Mouse (Mus musculus): ENCODE measurements around the gene Ezr. TPM values are rescaled to one million over a fixed set of nuclear protein-coding genes. Genes with fewer than 3 reads are reported as not detected.

Gene Ezr
- polyA plus RNA-seq, 1 experiment from 2014 or later: 281 TPM

GRCm38 (mm10) chr17:6811931-6812850 lies 29.6 kb upstream of the Ezr start:
- ATAC-seq: no peak
- Histone ChIP-seq H3K27me3 (replicated peaks; ENCODE audit: control insufficient read depth, insufficient read depth, low read length) (no peaks in the 10 kb centered on the region), H3K4me3 (ENCODE audit: low read length) (no peak overlapping the region), H3K36me3 (ENCODE audit: control insufficient read depth, insufficient read depth, low read length) (no peaks in the 10 kb centered on the region), H3K4me1 (ENCODE audit: control insufficient read depth, insufficient read depth, low read length) (peaks cover 34% of the 10 kb centered on the region), H3K4me2 (ENCODE audit: low read depth, low read length) (no peak overlapping the region), H3K27ac (ENCODE audit: low read length) (peak overlapping the region; percentile 46), H3K9ac (ENCODE audit: low read depth, low read length) (no peak overlapping the region), H3K9me3 (ENCODE audit: control insufficient read depth, low read length) (no peaks in the 10 kb centered on the region)
- 37% methylated on average over 7 of the region's 7 CpGs for WGBS

GRCm38 (mm10) chr17:6809331-6809730 lies 26.7 kb upstream of the Ezr start:
- no peak overlapping the region for H3K4me3 ChIP-seq (ENCODE audit: low read length)
- ATAC-seq: no peak
- H3K9ac ChIP-seq (ENCODE audit: low read depth, low read length): no peak overlapping the region
- H3K27ac ChIP-seq (ENCODE audit: low read length): peak overlapping the region; percentile 89
- H3K27me3 ChIP-seq (replicated peaks; ENCODE audit: control insufficient read depth, insufficient read depth, low read length): no peaks in the 10 kb centered on the region
- 67% methylated on average over 3 of the region's 3 CpGs for WGBS
- peaks cover 32% of the 10 kb centered on the region for H3K4me1 ChIP-seq (ENCODE audit: control insufficient read depth, insufficient read depth, low read length)
- no peaks in the 10 kb centered on the region for H3K36me3 ChIP-seq (ENCODE audit: control insufficient read depth, insufficient read depth, low read length)
- no peak overlapping the region for H3K4me2 ChIP-seq (ENCODE audit: low read depth, low read length)
- H3K9me3 ChIP-seq (ENCODE audit: control insufficient read depth, low read length): no peaks in the 10 kb centered on the region

- Histone ChIP-seq H3K4me3 (ENCODE audit: low read length) (no peak overlapping the region), H3K27ac (ENCODE audit: low read length) (peak overlapping the region; percentile 89)
These were observed 26.1 kb upstream of the Ezr start for GRCm38 (mm10) chr17:6808521-6809165.

GRCm38 (mm10) chr17:6807827-6808520 lies 25.4 kb upstream of the Ezr start:
- Histone ChIP-seq H3K27ac (ENCODE audit: low read length) (peak overlapping the region; percentile 89), H3K27me3 (replicated peaks; ENCODE audit: control insufficient read depth, insufficient read depth, low read length) (no peaks in the 10 kb centered on the region), H3K4me1 (ENCODE audit: control insufficient read depth, insufficient read depth, low read length) (peaks cover 29% of the 10 kb centered on the region), H3K9me3 (ENCODE audit: control insufficient read depth, low read length) (no peaks in the 10 kb centered on the region), H3K4me3 (ENCODE audit: low read length) (no peak overlapping the region), H3K9ac (ENCODE audit: low read depth, low read length) (no peak overlapping the region), H3K4me2 (ENCODE audit: low read depth, low read length) (peak overlapping the region; percentile 16; the same call in 1 of the 2 replicates), H3K36me3 (ENCODE audit: control insufficient read depth, insufficient read depth, low read length) (no peaks in the 10 kb centered on the region)
- WGBS: 62% methylated on average over 16 of the region's 16 CpGs
- peak; percentile 62 for ATAC-seq

More at GRCm38 (mm10) chr17:6808521-6809165, 26.1 kb upstream of the Ezr start:
- peaks cover 29% of the 10 kb centered on the region for H3K4me1 ChIP-seq (ENCODE audit: control insufficient read depth, insufficient read depth, low read length)
- H3K27me3 ChIP-seq (replicated peaks; ENCODE audit: control insufficient read depth, insufficient read depth, low read length): no peaks in the 10 kb centered on the region
- H3K36me3 ChIP-seq (ENCODE audit: control insufficient read depth, insufficient read depth, low read length): no peaks in the 10 kb centered on the region
- peak; percentile 47 for ATAC-seq
- H3K4me2 ChIP-seq (ENCODE audit: low read depth, low read length): no peak overlapping the region
- H3K9me3 ChIP-seq (ENCODE audit: control insufficient read depth, low read length): no peaks in the 10 kb centered on the region
- 67% methylated on average over 8 of the region's 8 CpGs for WGBS
- H3K9ac ChIP-seq (ENCODE audit: low read depth, low read length): peak overlapping the region; percentile 11; the same call in 1 of the 2 replicates

GRCm38 (mm10) chr17:6804853-6805543 lies 22.4 kb upstream of the Ezr start:
- peak; percentile 10; the same call in 1 of the 2 replicates for ATAC-seq
- H3K27ac ChIP-seq (ENCODE audit: low read length): 0 out of 2 replicates have a peak overlapping the region, but pooled peaks have one; percentile 0
- 20% methylated on average over 6 of the region's 6 CpGs for WGBS
- no peaks in the 10 kb centered on the region for H3K36me3 ChIP-seq (ENCODE audit: control insufficient read depth, insufficient read depth, low read length)
- peaks cover 14% of the 10 kb centered on the region for H3K4me1 ChIP-seq (ENCODE audit: control insufficient read depth, insufficient read depth, low read length)
- H3K4me3 ChIP-seq (ENCODE audit: low read length): no peak overlapping the region
- no peaks in the 10 kb centered on the region for H3K27me3 ChIP-seq (replicated peaks; ENCODE audit: control insufficient read depth, insufficient read depth, low read length)
- H3K4me2 ChIP-seq (ENCODE audit: low read depth, low read length): no peak overlapping the region
- H3K9me3 ChIP-seq (ENCODE audit: control insufficient read depth, low read length): peaks cover 6% of the 10 kb centered on the region; the same call in 1 of the 2 replicates
- no peak overlapping the region for H3K9ac ChIP-seq (ENCODE audit: low read depth, low read length)

GRCm38 (mm10) chr17:6804111-6804510 lies 21.5 kb upstream of the Ezr start:
- Histone ChIP-seq H3K9ac (ENCODE audit: low read depth, low read length) (no peak overlapping the region), H3K4me3 (ENCODE audit: low read length) (no peak overlapping the region), H3K27me3 (replicated peaks; ENCODE audit: control insufficient read depth, insufficient read depth, low read length) (no peaks in the 10 kb centered on the region), H3K4me1 (ENCODE audit: control insufficient read depth, insufficient read depth, low read length) (peaks cover 11% of the 10 kb centered on the region), H3K36me3 (ENCODE audit: control insufficient read depth, insufficient read depth, low read length) (no peaks in the 10 kb centered on the region), H3K9me3 (ENCODE audit: control insufficient read depth, low read length) (peaks cover 6% of the 10 kb centered on the region; the same call in 1 of the 2 replicates), H3K4me2 (ENCODE audit: low read depth, low read length) (no peak overlapping the region), H3K27ac (ENCODE audit: low read length) (no peak overlapping the region)
- ATAC-seq: no peak
- 85% methylated on average over 6 of the region's 6 CpGs for WGBS

GRCm38 (mm10) chr17:6803614-6804013 lies 21.0 kb upstream of the Ezr start:
- Histone ChIP-seq H3K4me3 (ENCODE audit: low read length) (no peak overlapping the region), H3K27me3 (replicated peaks; ENCODE audit: control insufficient read depth, insufficient read depth, low read length) (no peaks in the 10 kb centered on the region), H3K36me3 (ENCODE audit: control insufficient read depth, insufficient read depth, low read length) (no peaks in the 10 kb centered on the region), H3K27ac (ENCODE audit: low read length) (no peak overlapping the region), H3K9me3 (ENCODE audit: control insufficient read depth, low read length) (peaks cover 6% of the 10 kb centered on the region; the same call in 1 of the 2 replicates), H3K4me1 (ENCODE audit: control insufficient read depth, insufficient read depth, low read length) (peaks cover 9% of the 10 kb centered on the region; the same call in 1 of the 2 replicates), H3K4me2 (ENCODE audit: low read depth, low read length) (no peak overlapping the region), H3K9ac (ENCODE audit: low read depth, low read length) (no peak overlapping the region)
- 93% methylated on average over 1 of the region's 1 CpGs for WGBS
- ATAC-seq: no peak

GRCm38 (mm10) chr17:6798392-6799061 lies 15.9 kb upstream of the Ezr start:
- no peak overlapping the region for H3K4me3 ChIP-seq (ENCODE audit: low read length)
- H3K9me3 ChIP-seq (ENCODE audit: control insufficient read depth, low read length): peaks cover 6% of the 10 kb centered on the region; the same call in 1 of the 2 replicates
- H3K4me1 ChIP-seq (ENCODE audit: control insufficient read depth, insufficient read depth, low read length): 0 out of 2 replicates have a peak, but pooled peaks cover 20% of the 10 kb centered on the region
- H3K4me2 ChIP-seq (ENCODE audit: low read depth, low read length): no peak overlapping the region
- H3K36me3 ChIP-seq (ENCODE audit: control insufficient read depth, insufficient read depth, low read length): no peaks in the 10 kb centered on the region
- H3K9ac ChIP-seq (ENCODE audit: low read depth, low read length): no peak overlapping the region
- ATAC-seq: peak; percentile 83
- H3K27me3 ChIP-seq (replicated peaks; ENCODE audit: control insufficient read depth, insufficient read depth, low read length): no peaks in the 10 kb centered on the region
- H3K27ac ChIP-seq (ENCODE audit: low read length): peak overlapping the region; percentile 60; the same call in 1 of the 2 replicates
- WGBS: 45% methylated on average over 12 of the region's 12 CpGs

All from intestine, embryonic 16.5 days (tissue).